Mouse (Mus musculus): ENCODE data around the gene Tbc1d30. TPM values are rescaled to one million over a fixed set of nuclear protein-coding genes. Genes with fewer than 3 reads are reported as not detected.

The Tbc1d30 gene
- polyA plus RNA-seq, 1 experiment from 2014 or later, result 3.5 TPM

DNA sequence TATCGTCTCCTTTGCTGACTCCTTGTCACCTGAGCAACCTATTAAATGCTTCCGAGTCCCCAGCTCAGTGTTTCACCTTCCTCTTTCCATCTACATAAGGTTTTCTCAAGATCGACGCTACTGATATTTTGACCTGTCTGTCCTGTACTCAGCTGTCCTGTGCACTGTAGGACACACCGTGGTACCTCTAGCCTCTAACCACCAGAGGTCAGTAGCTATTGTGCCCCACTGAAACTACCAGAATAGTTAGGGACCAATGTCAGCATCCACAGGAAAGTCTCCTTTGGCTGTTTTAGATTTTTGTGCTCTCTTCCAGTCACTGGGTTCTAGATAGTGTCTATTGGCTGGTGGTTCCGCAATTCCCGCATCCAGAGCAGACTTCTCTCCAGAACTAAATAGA, 98.3 kb downstream of the Tbc1d30 start:
- H3K27me3 ChIP-seq (replicated peaks), result no peaks in the 10 kb centered on the region; the same call in 1 of the 2 replicates
- no peak overlapping the region for H3K27ac ChIP-seq
- WGBS, result 71% methylated on average over 7 of the region's 7 CpGs
- no peak overlapping the region for H3K4me2 ChIP-seq (replicated peaks)
- H3K4me1 ChIP-seq (replicated peaks), result no peaks in the 10 kb centered on the region
- no peak overlapping the region for H3K9ac ChIP-seq
- no peak overlapping the region for H3K4me3 ChIP-seq (replicated peaks)
- H3K36me3 ChIP-seq, result no peaks in the 10 kb centered on the region
- H3K9me3 ChIP-seq, result no peaks in the 10 kb centered on the region
- ATAC-seq, result no peak

DNA sequence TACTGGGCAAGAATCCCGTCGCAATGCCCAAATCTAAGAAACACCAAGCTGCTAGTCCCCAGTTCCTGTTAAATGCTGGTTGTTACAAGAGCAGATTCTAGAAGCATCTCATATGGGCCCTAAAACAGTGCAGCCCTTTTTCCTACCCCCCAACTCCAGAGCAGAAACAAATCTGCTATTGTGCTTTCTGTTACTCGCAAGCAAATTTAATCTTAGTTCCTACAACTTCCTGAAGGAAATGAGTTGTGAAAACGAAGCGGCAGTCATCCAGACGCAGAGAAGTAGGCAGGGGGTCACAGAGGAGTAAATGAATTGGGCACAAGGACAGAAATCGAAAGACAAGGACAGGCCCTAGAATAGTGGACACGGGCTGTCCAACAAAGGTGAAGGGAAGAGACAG, 99.9 kb downstream of the Tbc1d30 start:
- Histone ChIP-seq H3K27me3 (replicated peaks) (no peaks in the 10 kb centered on the region; the same call in 1 of the 2 replicates), H3K36me3 (no peaks in the 10 kb centered on the region), H3K4me2 (replicated peaks) (no peak overlapping the region), H3K27ac (no peak overlapping the region), H3K9ac (no peak overlapping the region), H3K4me3 (replicated peaks) (no peak overlapping the region), H3K9me3 (no peaks in the 10 kb centered on the region), H3K4me1 (replicated peaks) (no peaks in the 10 kb centered on the region)
- WGBS, result 63% methylated on average over 8 of the region's 8 CpGs
- no peak for ATAC-seq

DNA sequence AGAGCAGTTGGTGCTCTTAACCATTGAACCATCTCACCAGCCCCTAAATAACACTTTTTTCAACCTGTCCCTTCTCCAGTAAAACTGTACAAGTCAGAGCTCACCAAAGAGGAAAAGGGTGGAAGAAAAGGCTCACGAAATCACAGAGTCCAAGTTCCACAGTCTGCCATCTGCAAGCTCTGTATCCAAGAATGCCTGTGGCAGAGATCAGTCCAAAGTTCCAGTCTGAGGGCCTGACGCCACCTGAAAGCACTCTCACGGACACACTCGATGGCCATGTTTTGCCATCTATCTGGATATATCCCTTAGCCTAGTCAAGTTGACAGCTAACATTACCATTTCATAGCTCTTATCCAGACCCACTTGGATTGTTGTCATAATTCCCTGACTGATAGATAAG, 101.3 kb downstream of the Tbc1d30 start:
- H3K4me3 ChIP-seq (replicated peaks), result no peak overlapping the region
- no peak overlapping the region for H3K4me2 ChIP-seq (replicated peaks)
- H3K36me3 ChIP-seq, result no peaks in the 10 kb centered on the region
- WGBS, result 90% methylated on average over 4 of the region's 4 CpGs
- no peak for ATAC-seq
- H3K4me1 ChIP-seq (replicated peaks), result no peaks in the 10 kb centered on the region
- no peak overlapping the region for H3K27ac ChIP-seq
- no peak overlapping the region for H3K9ac ChIP-seq
- H3K27me3 ChIP-seq (replicated peaks), result no peaks in the 10 kb centered on the region; the same call in 1 of the 2 replicates
- H3K9me3 ChIP-seq, result no peaks in the 10 kb centered on the region

DNA sequence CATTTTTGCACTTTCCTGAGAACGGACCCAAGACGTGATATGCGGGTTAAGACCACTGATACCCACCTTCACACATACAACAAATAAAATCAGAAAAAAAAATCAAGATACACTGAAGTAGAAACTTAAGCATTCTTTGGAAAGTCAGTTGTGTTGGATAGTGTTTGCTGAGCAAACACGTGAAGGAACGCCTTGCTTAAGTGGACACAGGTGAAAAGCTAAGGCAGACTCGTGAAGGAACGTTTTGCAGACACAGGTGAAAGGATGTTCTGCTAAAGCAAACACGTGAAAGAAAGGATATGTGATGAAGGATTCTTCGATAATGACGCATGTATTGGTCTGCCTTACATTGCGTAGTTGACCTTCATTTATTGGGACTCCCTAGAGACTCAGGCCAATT, 103.5 kb downstream of the Tbc1d30 start:
- Histone ChIP-seq H3K9ac (no peak overlapping the region), H3K4me3 (replicated peaks) (no peak overlapping the region), H3K36me3 (no peaks in the 10 kb centered on the region), H3K4me1 (replicated peaks) (no peaks in the 10 kb centered on the region), H3K9me3 (no peaks in the 10 kb centered on the region), H3K4me2 (replicated peaks) (no peak overlapping the region), H3K27me3 (replicated peaks) (no peaks in the 10 kb centered on the region), H3K27ac (no peak overlapping the region)
- WGBS, result 82% methylated on average over 11 of the region's 11 CpGs
- ATAC-seq, result no peak

- WGBS, result 86% methylated on average over 21 of the region's 21 CpGs
- H3K27ac ChIP-seq, result no peak overlapping the region
Observed at GRCm38 (mm10) chr10:121246971-121247370, 104.1 kb downstream of the Tbc1d30 start.

GRCm38 (mm10) chr10:121243373-121244207, 107.5 kb downstream of the Tbc1d30 start:
- Histone ChIP-seq H3K27me3 (replicated peaks) (no peaks in the 10 kb centered on the region), H3K9me3 (no peaks in the 10 kb centered on the region), H3K4me2 (replicated peaks) (0 out of 2 replicates have a peak overlapping the region, but pooled peaks have one; percentile 1), H3K9ac (no peak overlapping the region), H3K4me3 (replicated peaks) (no peak overlapping the region), H3K4me1 (replicated peaks) (no peaks in the 10 kb centered on the region), H3K36me3 (no peaks in the 10 kb centered on the region), H3K27ac (no peak overlapping the region)
- 35% methylated on average over 23 of the region's 23 CpGs for WGBS
- no peak for ATAC-seq

More at GRCm38 (mm10) chr10:121246971-121247370, 104.1 kb downstream of the Tbc1d30 start:
- no peak overlapping the region for H3K4me2 ChIP-seq (replicated peaks)
- H3K4me1 ChIP-seq (replicated peaks), result no peaks in the 10 kb centered on the region
- no peaks in the 10 kb centered on the region for H3K36me3 ChIP-seq
- no peaks in the 10 kb centered on the region for H3K9me3 ChIP-seq
- no peak overlapping the region for H3K9ac ChIP-seq
- ATAC-seq, result no peak
- no peak overlapping the region for H3K4me3 ChIP-seq (replicated peaks)
- no peaks in the 10 kb centered on the region for H3K27me3 ChIP-seq (replicated peaks)

DNA sequence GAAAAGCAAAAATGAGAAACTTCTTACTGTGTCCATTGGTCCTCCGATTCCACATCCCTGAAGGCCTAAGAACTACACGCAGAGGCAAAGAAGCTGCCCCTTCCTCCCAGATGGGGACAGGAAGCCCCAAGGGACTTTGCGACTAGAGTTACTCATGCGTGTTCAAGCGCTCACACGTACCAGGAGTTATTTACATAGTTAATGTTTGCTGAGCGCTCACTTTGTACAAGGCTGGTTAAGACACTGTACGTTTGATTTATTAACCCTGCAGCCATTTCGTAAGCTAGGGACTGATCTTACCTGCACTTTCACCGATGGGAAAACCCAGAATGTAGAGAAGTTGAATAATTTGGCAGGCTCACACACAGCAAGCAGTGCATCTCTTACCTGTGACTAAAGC, 108.5 kb downstream of the Tbc1d30 start:
- WGBS, result 62% methylated on average over 10 of the region's 10 CpGs
- Histone ChIP-seq H3K4me1 (replicated peaks) (no peaks in the 10 kb centered on the region), H3K4me3 (replicated peaks) (no peak overlapping the region), H3K27me3 (replicated peaks) (no peaks in the 10 kb centered on the region), H3K4me2 (replicated peaks) (no peak overlapping the region), H3K36me3 (no peaks in the 10 kb centered on the region), H3K27ac (no peak overlapping the region), H3K9me3 (no peaks in the 10 kb centered on the region), H3K9ac (no peak overlapping the region)
- ATAC-seq, result peak; percentile 71

DNA sequence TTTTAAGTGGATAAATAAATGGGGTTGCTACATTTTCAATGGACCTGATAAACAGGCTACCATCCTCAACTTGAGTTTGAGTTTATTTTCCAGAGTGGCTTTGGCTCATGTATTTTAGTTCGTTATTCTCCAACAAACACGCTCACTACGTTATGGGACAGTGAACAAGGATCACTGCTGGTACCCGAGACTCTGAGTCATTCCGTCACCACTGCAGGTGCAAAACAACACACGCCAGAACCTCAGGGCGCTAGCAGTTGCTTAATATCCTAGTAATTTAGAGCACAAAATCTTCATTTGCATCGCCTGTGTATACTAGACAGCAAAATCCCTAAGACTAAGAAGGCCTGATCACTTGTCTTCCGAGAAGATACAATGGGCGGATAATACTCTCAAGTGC, 112.0 kb downstream of the Tbc1d30 start:
- H3K4me2 ChIP-seq (replicated peaks), result no peak overlapping the region
- H3K36me3 ChIP-seq, result no peaks in the 10 kb centered on the region
- no peak for ATAC-seq
- no peak overlapping the region for H3K4me3 ChIP-seq (replicated peaks)
- H3K4me1 ChIP-seq (replicated peaks), result no peaks in the 10 kb centered on the region
- H3K27ac ChIP-seq, result no peak overlapping the region
- H3K9me3 ChIP-seq, result no peaks in the 10 kb centered on the region
- H3K9ac ChIP-seq, result no peak overlapping the region
- WGBS, result 94% methylated on average over 10 of the region's 10 CpGs
- H3K27me3 ChIP-seq (replicated peaks), result no peaks in the 10 kb centered on the region

DNA sequence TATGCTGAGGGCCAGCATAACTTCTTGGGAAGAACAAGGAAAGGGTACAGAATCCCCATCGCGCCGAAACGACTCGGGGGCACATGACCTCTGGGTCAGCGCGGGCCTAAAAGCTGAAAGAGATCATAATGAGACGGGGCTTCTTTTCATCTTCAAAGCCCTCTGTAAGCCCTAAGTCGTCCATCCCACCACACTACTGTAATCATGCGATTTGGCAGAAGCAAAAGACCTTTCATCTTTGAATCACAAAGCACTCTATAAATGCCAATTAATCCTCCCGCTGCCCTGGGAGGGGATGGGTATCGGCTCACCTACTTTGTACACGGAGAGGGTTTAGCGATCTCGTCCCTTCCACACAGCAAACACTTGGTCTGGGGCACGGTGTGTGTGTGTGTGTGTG, 112.5 kb downstream of the Tbc1d30 start:
- Histone ChIP-seq H3K36me3 (no peaks in the 10 kb centered on the region), H3K9me3 (no peaks in the 10 kb centered on the region), H3K9ac (no peak overlapping the region), H3K4me2 (replicated peaks) (no peak overlapping the region), H3K27me3 (replicated peaks) (no peaks in the 10 kb centered on the region), H3K27ac (no peak overlapping the region), H3K4me3 (replicated peaks) (no peak overlapping the region), H3K4me1 (replicated peaks) (no peaks in the 10 kb centered on the region)
- no peak for ATAC-seq
- 80% methylated on average over 16 of the region's 16 CpGs for WGBS

GRCm38 (mm10) chr10:121237377-121237776, 113.7 kb downstream of the Tbc1d30 start:
- Histone ChIP-seq H3K4me1 (replicated peaks) (no peaks in the 10 kb centered on the region), H3K4me3 (replicated peaks) (no peak overlapping the region), H3K27ac (no peak overlapping the region), H3K4me2 (replicated peaks) (no peak overlapping the region), H3K9me3 (no peaks in the 10 kb centered on the region), H3K9ac (no peak overlapping the region), H3K27me3 (replicated peaks) (no peaks in the 10 kb centered on the region), H3K36me3 (no peaks in the 10 kb centered on the region)
- no peak for ATAC-seq
- 77% methylated on average over 5 of the region's 5 CpGs for WGBS

DNA sequence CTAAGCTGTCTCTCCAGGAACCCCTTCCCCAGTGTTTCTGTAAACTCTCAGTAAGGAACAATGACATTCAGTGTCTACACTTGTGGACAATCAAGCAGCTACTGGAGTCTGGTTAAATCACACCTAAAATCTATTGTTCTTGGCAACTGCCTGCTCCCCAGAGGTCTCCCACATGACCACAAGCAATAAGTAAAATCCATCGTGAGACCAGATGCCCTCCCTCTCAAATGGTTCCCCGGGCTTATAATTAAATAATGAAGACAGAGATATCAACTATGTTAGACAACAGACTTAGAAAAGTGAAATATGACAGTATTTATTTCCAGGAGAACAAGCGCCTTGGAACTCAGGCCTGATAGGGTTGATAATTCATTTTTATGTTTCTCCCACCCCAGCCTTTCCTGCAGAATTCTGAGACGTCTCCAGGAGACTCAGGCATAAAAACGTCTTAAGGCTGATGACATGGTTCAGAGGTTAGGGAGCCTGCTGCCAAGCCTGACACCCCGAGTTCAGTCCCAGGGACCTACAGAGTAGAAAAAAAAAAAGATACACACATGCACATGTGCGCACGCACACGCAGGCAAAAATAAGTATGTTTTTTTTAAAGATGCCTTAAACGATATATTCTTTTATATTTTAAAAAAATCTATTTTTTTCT, 115.8 kb downstream of the Tbc1d30 start:
- no peak overlapping the region for H3K4me3 ChIP-seq (replicated peaks)
- H3K9me3 ChIP-seq, result no peaks in the 10 kb centered on the region
- no peaks in the 10 kb centered on the region for H3K27me3 ChIP-seq (replicated peaks)
- no peaks in the 10 kb centered on the region for H3K4me1 ChIP-seq (replicated peaks)
- no peak overlapping the region for H3K9ac ChIP-seq
- 63% methylated on average over 10 of the region's 10 CpGs for WGBS
- no peak overlapping the region for H3K27ac ChIP-seq
- no peak overlapping the region for H3K4me2 ChIP-seq (replicated peaks)
- ATAC-seq, result no peak
- no peaks in the 10 kb centered on the region for H3K36me3 ChIP-seq

- 82% methylated on average over 3 of the region's 3 CpGs for WGBS
- no peaks in the 10 kb centered on the region for H3K27me3 ChIP-seq (replicated peaks)
- no peak for ATAC-seq
- H3K4me1 ChIP-seq (replicated peaks), result no peaks in the 10 kb centered on the region
- H3K4me3 ChIP-seq (replicated peaks), result no peak overlapping the region
- H3K36me3 ChIP-seq, result no peaks in the 10 kb centered on the region
- H3K9ac ChIP-seq, result no peak overlapping the region
- no peak overlapping the region for H3K4me2 ChIP-seq (replicated peaks)
- H3K9me3 ChIP-seq, result no peaks in the 10 kb centered on the region
- no peak overlapping the region for H3K27ac ChIP-seq
Observed at GRCm38 (mm10) chr10:121234476-121234875, 116.6 kb downstream of the Tbc1d30 start.
